Mouse (Mus musculus): Measurements from ENCODE around the gene Eif3a. TPM values are rescaled to one million over a fixed set of nuclear protein-coding genes. Genes with fewer than 3 reads are reported as not detected.

Eif3a gene
- 269 and 272 TPM in 2 replicates for total RNA-seq (2014; fragmentation: Nextera tagmentation)
- total RNA-seq (2017) = 334 and 405 TPM in 2 replicates

DNA sequence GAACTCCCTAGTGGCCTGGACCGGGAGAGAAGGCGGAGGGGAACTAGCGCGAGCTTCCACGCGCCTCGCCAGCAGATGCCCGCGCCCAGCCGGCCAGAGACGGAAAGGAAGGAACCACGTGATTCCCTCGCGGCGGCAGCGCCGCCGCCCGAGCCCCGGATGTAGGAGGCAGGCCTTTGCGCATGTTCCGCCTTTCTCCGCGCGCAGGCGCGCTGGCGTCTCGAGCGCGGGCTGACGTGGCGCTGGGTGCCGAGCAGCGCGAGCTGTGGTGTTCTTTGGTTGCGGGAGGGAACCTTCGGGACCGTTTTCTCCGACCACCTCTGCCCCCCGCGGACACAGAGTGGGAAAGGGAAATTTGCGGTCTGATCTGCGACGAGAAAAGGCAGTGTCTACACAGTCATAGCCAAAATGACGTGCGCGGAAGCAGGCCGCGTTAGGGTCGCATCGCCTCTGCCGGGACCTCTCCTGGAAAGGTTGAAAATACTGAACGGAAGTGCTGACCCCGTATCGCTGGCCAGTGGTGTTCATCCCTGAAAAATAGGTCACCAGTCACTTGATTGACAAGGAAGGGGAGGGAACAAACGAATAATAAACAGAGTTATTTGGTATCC, at the start of gene Eif3a:
Eif3a (minus strand) TSS at position 108 of the 611 bp plus-strand sequence.
- peak; percentile 77 for ATAC-seq (replicated peaks; ENCODE audit: poor library complexity, severe bottlenecking)

DNA sequence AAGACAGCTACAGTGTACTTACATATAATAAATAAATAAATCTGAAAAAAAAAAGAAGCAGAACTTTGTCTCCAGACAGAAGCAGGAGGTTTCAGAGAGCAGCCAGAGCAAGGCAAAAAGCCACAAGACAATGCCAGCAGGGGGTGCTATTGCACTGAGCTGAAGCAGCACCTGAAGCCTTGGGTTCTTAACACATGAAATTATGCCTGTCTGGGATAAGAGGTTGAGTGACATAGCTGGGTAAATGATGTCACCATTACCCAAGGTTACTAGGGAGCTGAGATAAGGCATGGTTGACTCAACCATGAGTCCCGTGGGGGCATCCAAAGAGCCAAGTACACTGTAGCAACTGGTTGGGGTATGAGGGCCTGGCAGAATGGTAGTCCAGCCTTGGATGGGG, 47.3 kb upstream of the Eif3a start:
- peak; percentile 73 for ATAC-seq (replicated peaks; ENCODE audit: poor library complexity, severe bottlenecking)

DNA sequence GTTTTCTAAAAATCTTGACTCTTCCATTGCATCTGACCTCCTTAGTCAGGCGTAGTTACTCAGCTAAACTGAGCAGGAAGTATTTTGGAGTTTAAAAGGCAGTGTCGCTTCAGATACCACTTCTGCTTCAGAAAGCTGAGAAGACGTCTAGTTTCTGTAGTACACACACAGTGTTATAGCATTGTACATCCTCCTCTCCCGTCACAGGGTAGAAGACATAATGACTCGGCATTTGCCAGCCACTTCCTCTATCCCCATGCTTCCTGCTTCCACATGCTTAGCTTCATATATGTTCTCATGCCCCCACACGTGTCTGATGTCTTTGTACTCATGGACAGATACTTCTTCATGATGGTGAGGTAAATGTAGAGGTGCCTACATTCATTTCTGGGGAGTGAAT, 28.2 kb upstream of the Eif3a start:
- ATAC-seq (replicated peaks; ENCODE audit: poor library complexity, severe bottlenecking) = peak; percentile 100

DNA sequence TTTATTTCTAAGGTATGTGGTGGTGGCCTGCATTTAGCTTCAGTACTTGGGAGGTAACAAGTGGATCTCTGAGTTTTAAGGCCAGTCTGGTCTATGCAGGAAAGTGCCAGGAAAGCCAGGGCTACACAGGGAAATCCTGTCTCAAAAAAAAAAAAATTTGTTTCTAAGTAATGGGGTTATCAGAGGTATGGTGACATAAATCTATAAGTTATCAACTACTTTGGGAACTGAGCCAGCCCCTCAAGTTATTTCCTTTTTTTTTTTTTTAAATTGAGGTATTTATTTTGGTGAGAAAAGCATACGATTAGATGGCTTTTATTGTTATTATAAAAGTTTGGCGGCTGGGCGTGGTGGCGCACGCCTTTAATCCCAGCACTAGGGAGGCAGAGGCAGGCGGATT, 22.7 kb upstream of the Eif3a start:
- no peak for ATAC-seq (replicated peaks; ENCODE audit: poor library complexity, severe bottlenecking)

DNA sequence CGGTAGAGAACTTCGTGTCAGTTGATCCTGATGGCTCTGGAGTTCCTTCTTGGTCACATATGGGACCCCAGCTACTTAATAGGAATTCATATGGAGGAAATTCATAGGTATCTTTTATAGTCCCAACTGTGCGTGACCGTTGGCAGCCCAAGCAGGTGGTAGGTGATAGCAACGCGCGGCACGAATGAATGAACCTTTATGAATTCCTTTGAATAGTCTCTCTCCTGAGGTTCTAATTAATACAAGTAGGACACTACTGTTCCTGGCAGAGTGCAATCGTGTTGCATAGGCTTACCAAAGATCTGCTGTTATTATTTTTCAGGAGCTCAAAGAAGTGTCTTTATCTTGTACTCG, 21.6 kb upstream of the Eif3a start:
- no peak for ATAC-seq (replicated peaks; ENCODE audit: poor library complexity, severe bottlenecking)

DNA sequence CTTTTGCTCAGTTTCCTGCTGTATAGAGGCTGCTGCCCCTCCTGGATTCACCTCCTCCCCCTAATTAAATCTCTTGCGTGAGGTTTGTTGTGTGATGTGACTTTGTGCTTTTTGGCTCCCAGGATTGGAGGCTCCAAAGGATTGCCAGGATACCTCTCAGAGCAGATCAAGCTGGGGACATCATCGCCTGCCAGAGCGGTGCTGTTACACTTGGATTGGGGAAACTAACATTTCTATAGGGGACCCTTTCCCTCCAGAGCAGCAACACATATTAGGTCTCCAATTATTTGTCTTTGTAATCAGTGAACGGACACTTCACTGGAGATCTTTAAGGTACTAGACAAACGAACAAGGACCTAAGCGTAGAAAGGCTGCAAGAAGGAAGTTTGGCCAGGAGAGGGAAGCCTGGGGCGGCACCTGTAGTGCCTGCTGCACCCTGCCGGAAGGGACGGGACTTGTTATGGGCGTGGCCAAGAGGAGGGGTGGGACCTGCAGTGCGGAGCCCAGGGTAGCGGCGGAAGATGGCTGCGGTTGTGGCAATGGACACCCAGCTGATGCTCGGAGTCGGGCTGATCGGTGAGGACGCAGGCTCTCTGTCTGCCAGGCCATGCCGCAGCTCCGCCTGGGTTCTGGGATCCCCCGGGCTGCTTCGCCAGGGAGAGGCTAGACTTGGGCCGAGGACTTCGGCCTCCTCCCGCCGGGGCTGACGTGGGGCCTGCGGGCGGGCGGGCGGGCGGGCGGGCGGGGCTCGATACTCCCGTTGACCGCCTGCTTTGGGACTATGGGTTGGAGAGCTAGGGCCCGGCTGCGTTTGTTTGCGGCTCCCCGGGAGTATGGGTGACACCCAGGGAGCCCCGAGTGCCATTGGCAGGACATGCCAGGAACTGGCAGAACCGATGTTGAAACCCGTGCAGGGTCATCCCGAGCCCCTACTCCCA, 20.9 kb upstream of the Eif3a start, which contains the start of gene Fam45a:
Fam45a (plus strand) TSS at position 488 of the 938 bp plus-strand sequence.
- ATAC-seq (replicated peaks; ENCODE audit: poor library complexity, severe bottlenecking) = peak; percentile 100

DNA sequence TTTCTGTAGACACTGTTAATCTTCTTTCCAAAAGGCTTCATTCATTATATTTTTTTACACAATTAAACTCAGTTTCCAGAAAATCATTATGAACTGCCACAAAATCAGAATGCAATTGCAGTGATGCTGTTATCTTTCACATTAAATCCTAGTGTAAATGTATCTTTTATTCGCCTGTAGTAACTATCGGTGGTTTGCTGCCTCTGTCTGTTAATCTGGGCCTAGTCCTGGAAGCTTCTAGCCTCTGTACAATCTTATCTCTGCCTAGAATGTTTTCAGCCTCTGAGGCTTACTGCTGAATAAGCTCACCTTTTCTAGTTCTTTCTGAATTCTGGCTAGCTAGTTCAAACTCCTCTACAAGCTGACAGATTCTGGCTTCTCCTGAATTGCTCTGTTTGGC, 19.5 kb upstream of the Eif3a start:
- ATAC-seq (replicated peaks; ENCODE audit: poor library complexity, severe bottlenecking) = no peak

DNA sequence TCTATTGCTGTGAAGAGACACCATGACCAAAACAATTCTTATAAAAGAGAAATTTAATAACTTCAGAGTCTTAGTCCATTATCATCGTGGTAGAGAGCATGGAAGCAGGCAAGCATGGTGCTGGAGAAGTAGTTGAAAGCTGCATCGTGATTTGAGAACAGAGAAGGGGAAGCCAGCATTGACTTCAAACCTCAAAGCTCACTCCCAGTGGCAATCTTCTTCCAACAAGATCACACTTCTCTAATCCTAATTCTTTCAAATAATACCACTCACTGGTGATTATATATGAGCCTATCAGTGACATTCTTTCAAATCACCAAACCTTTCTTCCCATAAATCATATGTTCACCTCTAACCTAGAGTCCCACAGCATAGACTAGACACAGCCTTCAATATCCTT, 14.4 kb upstream of the Eif3a start:
- ATAC-seq (replicated peaks; ENCODE audit: poor library complexity, severe bottlenecking) = peak; percentile 46; the same call in 1 of the 2 replicates

DNA sequence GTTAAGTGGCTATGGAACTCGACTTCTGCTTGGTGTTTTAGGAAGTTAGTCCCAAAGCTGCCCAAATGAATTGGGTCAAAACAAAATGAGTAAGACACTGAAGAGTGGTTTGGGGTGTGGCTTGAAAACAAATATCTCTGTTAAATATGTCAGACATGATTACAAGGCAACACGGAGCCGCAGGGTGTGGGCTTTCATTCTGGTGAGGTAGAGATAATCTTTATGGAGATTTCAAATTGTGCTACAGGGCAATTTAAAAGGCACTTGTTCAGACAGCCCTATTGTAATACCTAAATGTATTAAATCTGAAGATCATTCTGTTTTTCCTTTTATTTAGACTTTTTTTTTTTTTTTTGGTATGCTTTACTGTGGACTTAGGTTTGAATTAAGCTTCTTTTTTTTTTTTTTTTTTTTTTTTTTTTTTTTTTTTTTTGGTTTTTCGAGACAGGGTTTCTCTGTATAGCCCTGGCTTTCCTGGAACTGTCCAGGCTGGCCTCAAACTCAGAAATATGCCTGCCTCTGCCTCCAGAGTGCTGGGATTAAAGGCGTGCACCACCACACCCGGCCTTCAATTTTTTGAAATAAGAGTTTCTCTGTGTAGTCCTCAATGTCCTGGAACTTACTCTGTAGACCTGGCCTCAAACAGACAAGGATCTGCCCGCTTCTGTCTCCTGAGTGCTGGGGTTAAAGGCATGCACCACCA, 9.6 kb upstream of the Eif3a start:
- ATAC-seq (replicated peaks; ENCODE audit: poor library complexity, severe bottlenecking) = no peak

DNA sequence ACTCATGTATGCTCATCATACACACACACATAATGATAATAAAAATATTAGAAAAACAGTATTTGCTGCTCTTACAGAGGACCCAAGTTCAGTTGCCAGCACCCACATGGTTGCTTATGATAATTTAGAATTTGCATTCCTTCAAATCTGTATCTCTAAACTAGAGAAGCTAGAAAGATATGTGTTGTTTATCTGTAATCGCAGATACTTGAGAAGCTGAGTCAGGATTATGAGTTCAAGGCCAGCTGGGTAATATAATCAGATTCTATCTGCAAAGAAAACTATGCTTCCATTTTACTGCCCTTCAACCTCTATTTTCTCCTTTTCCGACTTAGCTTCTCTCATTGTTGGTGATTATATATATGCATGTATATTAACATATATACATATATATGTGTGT, 7.0 kb upstream of the Eif3a start:
- ATAC-seq (replicated peaks; ENCODE audit: poor library complexity, severe bottlenecking) = no peak

DNA sequence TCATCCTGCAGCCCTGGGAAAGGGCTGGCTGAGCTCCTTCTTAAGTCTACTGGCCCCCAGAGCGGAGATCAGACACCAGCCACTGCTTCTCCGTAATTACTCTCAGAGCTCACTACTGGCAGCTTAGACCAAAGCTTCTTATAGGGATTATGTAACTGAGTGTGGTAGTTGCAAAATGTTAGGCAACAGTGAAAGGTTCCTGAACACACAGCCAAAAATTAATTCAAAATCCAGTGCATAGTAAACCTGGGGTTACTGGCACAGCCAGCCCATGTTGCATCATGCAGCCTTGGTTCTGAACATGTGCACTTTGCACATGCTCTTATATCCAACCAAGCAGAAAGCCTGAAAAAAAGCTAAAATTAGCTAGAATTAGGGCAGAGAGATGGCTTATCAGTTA, 4.8 kb upstream of the Eif3a start:
- peak; percentile 73 for ATAC-seq (replicated peaks; ENCODE audit: poor library complexity, severe bottlenecking)

DNA sequence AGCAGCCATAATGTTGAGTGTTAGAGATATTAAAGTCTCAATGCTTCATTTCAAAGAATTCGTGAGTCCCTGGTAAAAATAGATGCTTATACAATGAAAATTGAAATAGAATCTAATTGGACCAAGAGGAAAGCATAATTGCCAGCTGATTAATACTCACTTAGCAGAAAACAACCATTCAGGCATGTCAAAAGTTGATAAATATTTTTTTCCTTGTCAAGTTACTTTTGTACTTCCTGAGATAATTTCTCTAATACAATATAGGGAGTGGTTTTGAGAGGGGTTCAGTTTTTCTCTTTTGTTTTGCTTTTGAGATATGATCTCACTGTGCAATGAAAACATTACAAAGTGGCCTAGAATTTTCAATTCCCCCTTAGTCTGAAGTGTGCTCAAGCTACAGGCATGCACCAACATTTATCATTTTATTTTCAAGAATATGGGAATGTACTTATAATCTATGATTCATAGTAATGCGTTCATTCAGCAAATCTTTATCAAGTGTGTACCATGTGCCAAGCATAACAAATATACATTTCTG, 2.8 kb upstream of the Eif3a start:
- no peak for ATAC-seq (replicated peaks; ENCODE audit: poor library complexity, severe bottlenecking)

DNA sequence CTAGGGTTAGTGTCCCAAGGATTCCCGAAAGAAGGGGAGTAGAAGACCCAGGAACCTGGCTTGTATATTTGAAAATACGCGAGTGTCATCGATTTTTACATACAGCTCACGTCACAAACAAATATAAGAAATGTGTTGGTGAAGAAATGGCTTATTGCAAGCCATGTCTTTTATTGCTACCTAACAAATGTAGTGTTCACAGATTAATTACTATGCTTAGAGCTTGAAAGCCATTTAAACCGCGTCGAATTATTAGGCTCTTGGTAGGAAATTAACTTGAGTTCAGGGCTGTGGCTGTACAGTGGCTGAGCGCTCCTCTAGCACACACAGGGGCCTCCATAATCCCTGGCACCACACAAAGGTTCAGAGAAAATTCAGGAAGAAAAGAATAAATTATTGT, 706 bp upstream of the Eif3a start:
- no peak for ATAC-seq (replicated peaks; ENCODE audit: poor library complexity, severe bottlenecking)

DNA sequence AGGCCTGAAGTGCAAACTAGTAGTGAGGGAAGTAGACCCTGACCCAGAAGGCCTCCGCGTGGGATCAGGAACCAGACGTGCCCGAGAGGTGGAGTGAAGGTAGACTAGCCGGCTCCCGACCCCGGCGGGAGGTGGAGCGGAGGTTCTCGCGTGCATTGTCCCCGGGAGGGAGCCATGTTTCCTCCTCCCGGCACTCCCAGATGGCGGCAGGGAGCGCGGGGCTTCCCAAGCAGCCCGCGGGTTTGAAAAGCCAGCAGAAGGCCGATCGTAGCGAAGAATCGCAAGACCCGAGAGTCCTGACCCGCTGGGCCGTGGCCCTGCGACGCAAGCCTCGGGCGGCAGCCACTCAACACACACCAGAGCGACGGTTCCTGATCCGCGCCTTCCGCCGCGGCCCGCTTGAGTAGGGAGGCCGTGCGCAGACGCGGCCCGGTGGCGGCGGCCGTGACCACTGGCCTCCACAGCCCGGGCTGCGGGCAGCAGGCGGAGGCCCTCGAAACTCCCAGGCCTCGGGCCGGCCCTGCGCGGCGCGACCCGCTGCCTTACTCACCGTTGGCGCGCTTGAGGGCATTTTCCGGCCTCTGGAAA, 445 bp downstream of the Eif3a start:
- ATAC-seq (replicated peaks; ENCODE audit: poor library complexity, severe bottlenecking) = peak; percentile 40

DNA sequence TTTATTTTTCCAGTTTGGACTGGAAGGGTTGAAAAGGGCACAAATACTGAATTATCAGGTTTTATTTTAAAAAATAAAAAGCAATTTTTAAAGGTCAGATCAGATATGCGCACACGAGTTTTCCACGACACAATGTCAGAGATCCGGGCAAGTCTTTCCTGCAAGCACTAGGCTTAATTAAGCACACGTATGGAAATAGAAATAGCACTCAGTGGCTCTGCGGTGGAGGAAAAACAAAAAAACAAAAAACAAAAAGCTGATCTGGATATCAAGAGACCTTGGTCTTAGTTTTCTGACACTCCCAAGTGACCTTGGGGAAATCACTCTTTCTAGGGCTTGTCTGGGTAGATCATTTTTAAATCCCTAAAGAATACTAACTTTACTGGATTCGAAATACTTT, 1.0 kb downstream of the Eif3a start:
- no peak for ATAC-seq (replicated peaks; ENCODE audit: poor library complexity, severe bottlenecking)

DNA sequence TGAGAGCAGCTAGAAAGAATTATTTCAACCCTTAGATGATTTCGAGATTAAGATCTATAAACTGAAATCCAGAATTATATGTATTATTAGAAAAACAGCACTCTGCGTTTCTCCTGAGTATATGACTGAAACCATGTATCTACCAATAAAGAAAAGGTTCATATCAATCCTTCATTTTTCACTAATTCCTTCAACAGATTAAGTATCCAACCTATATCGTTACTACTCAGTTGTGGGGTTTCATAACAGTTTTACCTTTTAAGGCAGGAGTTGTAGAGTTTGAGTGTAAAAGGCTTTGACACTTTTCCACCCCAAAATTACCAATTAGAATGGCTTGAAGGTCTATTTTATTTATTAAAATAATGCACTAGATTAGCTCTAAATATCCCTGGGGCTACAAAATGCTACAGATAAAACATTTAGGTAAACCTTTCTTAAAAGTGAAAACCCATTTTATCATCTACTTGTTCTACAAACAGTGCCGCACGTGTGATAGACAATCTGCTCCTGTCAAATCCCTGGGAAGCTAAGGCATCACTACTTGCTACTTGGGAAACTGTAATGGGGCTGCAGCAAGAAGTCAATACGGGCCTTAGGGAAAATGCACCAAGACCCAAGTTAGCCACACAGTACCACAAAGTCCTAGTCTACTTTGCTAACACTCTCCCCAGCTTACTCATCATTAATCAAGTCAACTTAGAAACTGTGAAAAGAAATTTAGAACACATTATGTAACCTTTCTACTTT, 2.1 kb downstream of the Eif3a start:
- ATAC-seq (replicated peaks; ENCODE audit: poor library complexity, severe bottlenecking) = no peak

DNA sequence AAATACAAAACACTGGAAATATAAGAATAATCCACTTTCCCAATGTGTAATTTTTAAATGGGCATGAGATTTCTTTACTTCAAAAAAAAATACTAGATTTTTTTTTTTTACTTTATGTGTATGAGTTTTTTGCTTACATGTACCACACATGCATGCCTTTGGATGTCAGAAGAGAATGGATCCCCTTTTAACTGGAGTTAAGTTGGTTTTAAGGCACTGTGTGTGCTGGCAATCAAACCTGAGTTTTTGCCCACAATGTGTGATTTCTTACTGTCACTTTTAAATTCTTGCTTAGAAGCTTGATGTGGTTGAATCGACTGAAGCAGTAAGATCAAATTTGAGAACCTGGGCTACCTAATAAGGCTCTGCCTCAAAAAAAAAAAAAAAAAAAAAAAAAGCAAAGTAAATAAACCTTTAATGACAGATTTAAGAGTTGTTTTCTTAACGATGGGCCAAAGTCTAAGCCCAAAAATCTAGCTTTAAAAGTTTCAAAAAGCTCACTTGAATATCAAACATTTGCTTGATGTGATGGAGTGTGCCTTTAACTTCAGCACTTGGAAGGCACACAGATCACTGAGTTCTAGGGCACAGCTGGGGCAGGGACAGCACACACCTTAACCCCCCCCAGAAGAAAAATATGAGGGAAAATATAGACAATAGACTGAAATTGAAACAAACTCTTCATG, 2.9 kb downstream of the Eif3a start:
- ATAC-seq (replicated peaks; ENCODE audit: poor library complexity, severe bottlenecking) = no peak

DNA sequence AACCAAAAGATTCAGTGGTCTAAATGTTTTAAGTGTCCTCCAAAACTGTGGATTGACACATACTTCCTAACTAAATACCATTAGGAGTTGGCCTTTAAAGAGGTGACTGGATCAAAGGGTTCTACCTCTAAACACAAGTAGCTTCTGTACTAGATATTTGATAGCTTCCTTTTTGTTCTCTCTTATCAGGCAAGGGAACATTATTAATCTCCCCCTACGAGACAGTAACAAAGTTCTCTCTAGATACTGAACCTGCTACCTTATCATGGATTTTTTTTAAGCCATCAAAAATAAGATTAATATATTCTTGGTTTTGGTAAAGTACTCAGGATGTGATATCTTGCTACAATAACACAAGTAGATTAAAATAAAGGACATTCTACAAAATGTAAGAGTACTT, 5.7 kb downstream of the Eif3a start:
- ATAC-seq (replicated peaks; ENCODE audit: poor library complexity, severe bottlenecking) = no peak

DNA sequence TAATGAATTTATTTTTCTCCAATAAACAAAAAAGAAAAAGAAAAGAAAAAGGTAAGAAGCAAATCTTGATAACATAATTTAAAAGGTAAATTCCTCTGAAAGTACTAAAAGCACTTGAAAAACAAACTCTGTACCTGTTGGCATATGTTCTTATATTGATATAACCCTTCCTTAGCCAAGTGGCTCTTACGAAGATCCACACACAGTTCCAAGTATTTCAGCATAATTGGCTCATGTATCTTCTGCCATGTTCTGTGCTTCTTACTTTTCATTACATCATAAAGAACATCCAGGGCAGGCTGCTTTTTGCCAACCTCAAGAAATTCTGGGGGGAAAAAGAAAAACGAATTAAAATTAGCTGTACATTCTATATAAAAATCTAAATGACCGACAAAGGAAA, 8.4 kb downstream of the Eif3a start:
- no peak for ATAC-seq (replicated peaks; ENCODE audit: poor library complexity, severe bottlenecking)
